Mouse (Mus musculus) lung, embryonic 14.5 days (tissue): ENCODE measurements around the gene Cdhr3. TPM values are rescaled to one million over a fixed set of nuclear protein-coding genes. Genes with fewer than 3 reads are reported as not detected.

Source experiments
- ATAC-seq: fragments of 200-750 bp; cut with Nextera tagmentation; 2 replicates; pipeline ENCODE4 v1.8.0; 2017; ENCODE audit warnings: mild to moderate bottlenecking, moderate TSS enrichment, moderate library complexity; ENCODE audit not compliant: insufficient read depth
- DNase-seq: peaks from one replicate; pipeline ENCODE4 v3.0.0-alpha.2; 2015
- H3K27ac ChIP-seq: fragments of 300-500 bp; sonication (generic); 2 replicates; pipeline ENCODE4 v1.5.1; 2014; ENCODE audit warnings: low read depth, mild to moderate bottlenecking, moderate library complexity
- H3K27me3 ChIP-seq: fragments of 300-500 bp; sonication (generic); 2 replicates; pipeline ENCODE4 v1.6.1; 2014; ENCODE audit warnings: low read length, control low read depth; ENCODE audit not compliant: insufficient read depth
- H3K36me3 ChIP-seq: fragments of 300-500 bp; sonication (generic); 2 replicates; pipeline ENCODE4 v1.6.1; 2014; ENCODE audit warnings: control low read depth; ENCODE audit not compliant: insufficient read depth
- H3K4me1 ChIP-seq: fragments of 300-500 bp; sonication (generic); 2 replicates; pipeline ENCODE4 v1.6.1; 2014; ENCODE audit warnings: antibody characterized with exemption, control low read depth; ENCODE audit not compliant: insufficient read depth
- H3K4me2 ChIP-seq: fragments of 300-500 bp; sonication (generic); 2 replicates; pipeline ENCODE4 v1.6.1; 2014; ENCODE audit warnings: mild to moderate bottlenecking
- H3K4me3 ChIP-seq: fragments of 300-500 bp; sonication (generic); 2 replicates; pipeline ENCODE4 v1.5.1; 2014; ENCODE audit warnings: low read depth, low read length
- H3K9ac ChIP-seq: fragments of 300-500 bp; sonication (generic); 2 replicates; pipeline ENCODE4 v1.6.1; 2014
- H3K9me3 ChIP-seq: fragments of 300-500 bp; sonication (generic); 2 replicates; pipeline ENCODE4 v1.6.1; 2016; ENCODE audit warnings: low read depth, low read length, control low read depth
- CTCF ChIP-seq: IDR thresholded peaks from 2 replicates; pipeline ENCODE4 v1.5.1; 2016; ENCODE audit warnings: antibody characterized with exemption, low read depth
- WGBS: fragments of 180-500 bp; shearing (Covaris S2); extraction: QIAGEN DNeasy Blood & Tissue Kit; methylation state at CpG from one replicate; pipeline ENCODE4 v1.1.7; 2014; 5-methylcytosine and 5-hydroxymethylcytosine counted together
- microRNA-seq: library from miRNA; unstranded; fragments of <30 nt; microRNA quantifications from one replicate; pipeline ENCODE4, GENCODE M21; 2016; ENCODE audit warnings: borderline number of aligned reads
- polyA plus RNA-seq: library from polyadenylated mRNA; unstranded; fragments of >200 nt; fragmentation: Nextera tagmentation; extraction: Ambion mirVana; gene quantifications from 2 replicates; pipeline ENCODE4 v1.2.1, GENCODE M21; 2014

The Cdhr3 gene
- polyA plus RNA-seq, 1 experiment from 2014 or later: not detected

DNA sequence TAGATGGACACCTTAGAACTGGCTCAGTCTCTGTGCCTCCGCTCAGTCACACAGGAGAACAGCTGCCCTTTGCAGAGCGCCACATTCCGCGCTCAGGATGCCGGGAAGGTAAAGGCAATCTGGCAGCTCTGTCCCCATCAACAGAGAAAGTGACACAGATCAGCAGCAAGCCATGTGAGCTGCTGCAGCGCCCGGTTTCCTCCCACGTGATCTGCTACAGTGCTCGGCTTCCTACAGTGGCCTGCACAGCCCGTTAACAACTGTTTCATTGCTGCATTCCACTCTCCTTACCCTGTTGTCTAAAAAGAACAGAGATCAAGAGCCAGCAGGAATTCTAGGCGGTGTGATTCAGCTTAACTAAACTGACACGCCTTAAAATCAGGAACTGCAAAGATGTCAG, 102.9 kb downstream of the Cdhr3 start:
- no peak for TF ChIP-seq CTCF
- Histone ChIP-seq H3K9ac (no peak overlapping the region), H3K36me3 (no peaks in the 10 kb centered on the region), H3K27me3 (no peaks in the 10 kb centered on the region), H3K4me3 (no peak overlapping the region), H3K9me3 (no peaks in the 10 kb centered on the region), H3K27ac (peak overlapping the region; percentile 46; the same call in 1 of the 2 replicates), H3K4me2 (0 out of 2 replicates have a peak overlapping the region, but pooled peaks have one; percentile 25), H3K4me1 (no peaks in the 10 kb centered on the region)
- DNase-seq: peak; percentile 10
- 54% methylated on average over 12 of the region's 12 CpGs for WGBS
- ATAC-seq: peak; percentile 63; the same call in 1 of the 2 replicates

GRCm38 (mm10) chr12:32986284-32986683, 106.4 kb downstream of the Cdhr3 start:
- Histone ChIP-seq H3K36me3 (no peaks in the 10 kb centered on the region), H3K4me3 (no peak overlapping the region), H3K9ac (no peak overlapping the region), H3K27ac (no peak overlapping the region), H3K27me3 (no peaks in the 10 kb centered on the region), H3K9me3 (no peaks in the 10 kb centered on the region), H3K4me1 (no peaks in the 10 kb centered on the region), H3K4me2 (no peak overlapping the region)
- DNase-seq: no peak
- 36% methylated on average over 1 of the region's 1 CpGs for WGBS
- no peak for ATAC-seq
- TF ChIP-seq CTCF: no peak

Small RNAs within 50 kb of the gene (microRNA-seq; reads per million reads assigned to microRNA genes)
- gene Gm22904: not detected

Other genes with a start within 250 kb of the Cdhr3 start
- 133 and 139 TPM in 2 replicates for gene Sypl, start 139.0 kb downstream of the Cdhr3 start, polyA plus RNA-seq
- 14.4 and 16.5 TPM in 2 replicates for gene Atxn7l1, start 54.8 kb upstream of the Cdhr3 start, polyA plus RNA-seq